Mouse (Mus musculus): ENCODE data around the gene Rbks.
A peak's percentile ranks its signal among the peaks of the same experiment; 100 is the strongest.
"Not testable (repeated sequence)": the region's sequence is repeated elsewhere in the genome, so short reads cannot be mapped to it uniquely, and the experiment has no call there.

The Rbks gene

DNA sequence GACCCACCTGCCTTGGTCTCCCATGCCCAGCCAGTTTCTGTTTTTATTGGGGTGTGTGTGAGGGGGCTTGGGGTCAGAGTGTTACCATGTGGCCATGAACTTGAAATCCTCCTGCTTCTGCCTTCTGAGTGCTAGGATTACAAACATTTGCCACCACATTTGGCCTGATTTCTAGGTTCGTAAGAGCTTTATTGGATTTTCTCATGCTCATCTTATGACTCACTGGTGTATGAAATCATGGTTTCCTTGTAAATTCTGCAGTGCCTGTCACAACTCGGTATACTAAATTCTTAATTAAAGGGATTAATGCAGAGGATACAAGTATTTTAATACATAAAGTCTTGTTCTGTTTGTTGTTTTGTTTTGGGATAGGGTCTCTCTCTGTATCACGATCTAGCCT lies 77.1 kb downstream of the Rbks start:
- DNase-seq (ENCODE audit: low spot score) = no peak

DNA sequence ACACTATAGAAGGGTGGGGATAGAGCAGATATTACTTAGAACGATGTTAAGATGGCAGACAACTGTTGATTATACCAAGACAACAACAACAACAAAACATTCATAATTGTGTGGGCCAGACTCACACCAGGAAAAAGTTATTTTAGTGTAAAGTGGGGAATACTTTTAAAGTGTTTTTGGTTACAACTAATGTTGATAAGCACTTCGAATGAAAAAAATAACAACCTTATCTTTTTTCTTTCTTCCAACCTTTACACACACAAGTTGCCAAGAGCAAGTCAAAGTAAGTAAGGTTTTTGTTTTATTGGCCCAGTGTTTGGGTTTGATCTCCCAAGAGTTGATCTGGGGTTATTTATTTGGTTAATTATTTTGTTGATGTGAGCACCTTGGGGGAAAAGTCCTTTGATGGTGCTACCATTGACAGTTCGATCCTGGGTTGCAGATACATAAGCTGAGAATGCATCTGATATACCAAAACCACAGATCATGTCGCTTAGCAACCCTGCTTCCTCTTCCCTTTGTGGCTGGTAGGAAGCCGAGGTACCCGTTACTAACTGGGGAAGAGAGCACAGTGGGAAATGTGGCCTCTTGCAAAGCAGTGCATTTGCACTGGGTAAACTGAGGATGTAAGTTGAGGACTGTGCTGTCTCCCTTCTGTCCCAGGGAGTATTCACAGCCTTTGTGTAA lies 82.9 kb downstream of the Rbks start:
- peak; percentile 13 for DNase-seq (ENCODE audit: low spot score)

DNA sequence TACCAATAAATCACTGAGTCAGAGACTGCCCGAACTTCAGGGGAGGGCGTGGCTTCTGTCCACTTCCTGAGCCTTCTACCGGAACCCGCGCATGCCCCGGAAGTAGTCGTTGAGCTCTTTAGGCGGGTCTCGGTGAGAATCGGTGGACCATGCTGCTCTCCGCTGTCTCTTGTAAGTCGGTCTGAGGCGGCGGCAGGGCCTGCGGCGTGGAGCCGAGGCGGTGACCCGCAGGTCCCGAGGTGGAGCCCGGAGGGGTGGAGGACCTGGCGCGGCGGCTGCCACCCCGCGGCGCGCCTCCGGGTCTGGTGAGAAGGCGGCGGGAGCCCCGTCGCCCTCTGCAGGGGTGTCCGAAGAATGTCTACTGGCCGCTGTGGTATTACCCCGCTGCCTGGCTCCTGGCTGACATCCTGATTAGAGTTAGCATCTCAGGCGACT lies 83.6 kb downstream of the Rbks start:
- DNase-seq (ENCODE audit: low spot score) = peak; percentile 79

DNA sequence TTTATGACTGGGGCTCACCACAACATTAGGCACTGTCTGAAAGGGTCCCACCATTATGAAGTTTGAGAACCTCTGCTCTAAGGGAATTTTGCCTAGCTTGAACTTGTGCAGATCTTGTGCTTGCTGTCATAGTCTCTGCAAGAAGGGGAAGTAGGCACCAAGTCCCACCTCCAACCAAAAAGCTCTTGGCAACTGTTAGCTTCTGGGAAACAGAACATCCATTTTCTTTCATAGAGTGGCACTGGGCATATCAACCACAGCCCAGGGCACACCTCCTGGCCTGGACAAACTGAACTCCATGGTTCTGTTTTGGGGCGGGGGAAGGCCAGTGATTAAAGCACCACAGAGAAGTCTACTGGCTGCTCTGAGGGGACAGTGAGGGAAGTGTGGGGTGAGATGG lies 86.2 kb downstream of the Rbks start:
- DNase-seq (ENCODE audit: low spot score) = no peak

DNA sequence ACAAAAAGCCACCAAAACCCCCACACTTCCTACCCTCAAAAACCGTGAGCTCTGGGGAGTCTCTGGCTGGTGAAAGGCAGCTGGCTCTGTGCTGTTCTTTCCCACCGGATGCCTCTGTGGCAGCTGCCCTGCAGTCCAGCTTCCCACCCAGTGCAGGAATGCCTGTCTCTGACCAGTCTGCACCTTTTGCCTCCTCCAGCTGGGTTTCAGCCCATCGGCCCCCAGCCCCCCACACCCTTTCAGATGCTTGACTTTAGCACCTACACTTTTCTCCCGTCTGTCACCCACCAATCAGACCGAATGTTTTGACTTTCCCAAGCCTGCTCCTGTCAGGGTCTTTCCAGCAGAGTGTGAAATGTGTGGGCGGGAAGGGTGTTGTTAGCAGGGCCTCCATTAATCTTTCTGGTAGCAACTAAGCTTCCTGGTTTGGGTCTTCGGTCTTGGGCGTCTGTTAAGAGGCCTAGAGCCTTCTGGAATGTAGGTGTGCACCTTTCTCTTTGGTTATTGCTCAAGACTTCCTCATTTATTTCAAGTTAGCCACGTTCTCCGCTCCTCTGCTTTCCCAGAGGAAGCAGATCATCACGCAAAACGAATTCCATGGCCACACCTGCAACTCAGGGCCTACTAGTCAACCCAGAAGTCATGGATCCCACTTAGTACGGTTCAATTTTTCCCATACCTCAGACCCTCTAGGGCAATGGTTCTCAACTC lies 86.9 kb downstream of the Rbks start:
- DNase-seq (ENCODE audit: low spot score) = no peak

DNA sequence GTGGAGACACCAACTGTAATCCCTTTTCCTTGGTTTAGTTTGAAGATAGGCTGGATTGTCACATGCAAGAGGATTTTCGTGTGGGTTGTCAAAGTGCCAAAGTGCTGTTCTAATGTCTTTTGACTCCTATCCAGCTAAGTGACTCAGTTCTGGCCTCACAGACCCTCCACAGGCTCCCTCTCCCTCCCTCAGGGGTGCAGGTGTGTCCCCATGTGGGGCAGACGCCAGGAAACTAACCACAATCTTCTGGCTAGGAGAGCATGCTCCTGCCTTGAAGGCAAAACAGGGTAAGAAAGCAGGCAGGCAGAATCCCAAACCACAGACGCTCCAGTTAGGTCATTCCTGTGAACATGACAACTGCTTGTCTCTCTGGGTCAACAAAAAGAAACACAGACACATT lies 91.3 kb downstream of the Rbks start:
- DNase-seq (ENCODE audit: low spot score) = no peak

DNA sequence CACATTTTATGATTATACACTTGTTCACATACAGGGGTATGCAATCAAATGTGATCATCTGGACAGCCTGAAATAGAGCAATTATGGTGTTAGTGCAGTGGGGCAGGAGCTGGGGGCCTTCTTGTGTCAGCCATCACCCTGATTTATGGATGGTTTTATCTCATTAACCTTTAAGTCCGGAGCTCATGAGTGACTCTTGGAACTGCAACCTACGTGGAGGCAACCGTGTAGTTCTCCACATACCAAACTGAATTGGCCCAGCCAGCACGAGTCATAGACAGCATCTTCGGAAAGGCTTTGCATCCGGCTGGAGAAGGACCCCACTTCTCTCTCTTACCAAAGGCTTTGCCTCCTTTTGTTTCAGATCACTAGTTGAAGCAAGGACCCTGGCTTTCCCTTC lies 93.7 kb downstream of the Rbks start:
- no peak for DNase-seq (ENCODE audit: low spot score)

DNA sequence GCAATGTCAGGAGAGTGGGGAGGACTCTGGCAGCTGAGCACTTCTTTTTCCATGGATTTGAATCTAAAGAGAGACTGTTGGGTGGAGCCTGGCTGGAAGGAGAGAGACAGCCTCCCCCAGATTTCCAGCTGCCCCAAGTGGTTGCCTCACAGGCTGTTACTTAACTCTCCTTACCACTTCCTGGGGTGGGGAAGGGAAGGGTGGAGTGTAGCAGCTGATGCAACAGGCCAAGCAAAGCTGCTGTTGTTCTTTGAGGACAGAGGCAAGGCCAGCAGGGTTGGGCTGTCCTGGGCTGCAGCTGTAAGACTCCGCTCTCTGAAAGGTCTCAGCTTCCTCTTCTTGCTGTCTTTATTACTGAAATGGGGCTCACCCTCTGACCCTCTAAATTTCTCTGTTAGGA lies 95.0 kb downstream of the Rbks start:
- DNase-seq (ENCODE audit: low spot score) = peak; percentile 19

DNA sequence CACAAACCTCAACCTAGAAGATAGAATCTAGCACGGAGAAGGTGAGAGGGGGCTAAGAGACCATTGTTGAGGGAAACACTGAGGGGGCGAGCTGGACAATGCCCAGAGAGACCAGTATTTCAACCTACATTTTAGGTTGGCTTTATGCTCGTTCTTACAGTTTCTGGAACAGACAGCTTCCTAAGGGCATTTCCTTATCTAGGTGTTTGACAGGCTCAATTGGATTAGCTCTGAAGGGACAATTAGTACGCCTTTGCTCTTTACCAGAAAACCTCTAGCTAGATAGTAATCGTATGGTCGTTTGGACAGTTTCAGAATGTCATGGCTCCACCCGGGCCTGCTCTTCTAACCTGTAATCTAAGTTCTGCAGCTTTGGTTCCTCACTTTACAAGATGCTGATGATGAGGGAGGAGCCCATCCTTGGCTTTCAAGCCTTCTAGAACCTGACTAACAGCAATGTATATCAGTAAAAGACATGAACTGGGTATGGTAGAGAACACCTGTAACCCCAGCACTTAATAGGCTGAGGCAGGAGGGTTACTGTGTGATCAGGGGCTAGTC lies 96.2 kb downstream of the Rbks start:
- no peak for DNase-seq (ENCODE audit: low spot score)

DNA sequence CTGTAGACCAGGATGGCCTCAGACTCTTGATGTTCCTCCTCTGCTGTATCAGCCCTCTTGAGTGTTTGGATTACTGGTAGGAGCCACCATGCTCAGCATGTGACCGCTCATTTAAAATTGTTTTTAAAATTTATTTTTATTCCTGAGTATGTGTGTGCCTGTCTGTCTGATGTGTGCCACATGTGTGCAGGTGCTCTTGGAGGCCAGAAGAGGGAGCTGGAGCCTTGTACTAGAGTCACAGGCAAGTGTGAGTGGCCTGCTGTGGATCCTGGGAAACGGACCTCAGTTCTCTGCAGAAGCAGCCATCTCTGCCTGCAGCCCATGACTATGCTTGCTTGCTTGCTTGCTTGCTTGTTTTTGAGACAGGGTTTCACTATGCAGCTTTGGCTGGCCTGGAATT lies 98.3 kb downstream of the Rbks start:
- DNase-seq (ENCODE audit: low spot score) = peak; percentile 24

DNA sequence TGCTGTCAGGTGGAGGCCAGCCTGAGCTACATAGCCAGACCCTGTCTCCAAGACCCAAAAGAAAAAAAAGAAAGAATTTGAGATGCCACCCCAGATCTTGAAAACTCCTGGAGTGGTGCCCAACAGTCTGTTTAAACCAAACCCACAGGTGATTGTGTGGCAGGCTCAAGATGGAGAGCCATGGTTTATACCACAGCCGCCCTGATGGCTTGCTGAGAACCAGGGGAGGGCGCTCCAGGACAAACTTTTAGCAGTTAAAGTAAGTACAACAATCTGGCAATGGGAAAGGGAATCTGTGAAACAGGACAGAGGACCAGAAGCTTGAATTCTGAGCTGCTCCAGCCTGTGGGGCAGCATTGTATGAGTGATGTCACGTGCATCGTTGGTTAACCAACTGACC lies 98.8 kb downstream of the Rbks start:
- DNase-seq (ENCODE audit: low spot score) = peak; percentile 28

DNA sequence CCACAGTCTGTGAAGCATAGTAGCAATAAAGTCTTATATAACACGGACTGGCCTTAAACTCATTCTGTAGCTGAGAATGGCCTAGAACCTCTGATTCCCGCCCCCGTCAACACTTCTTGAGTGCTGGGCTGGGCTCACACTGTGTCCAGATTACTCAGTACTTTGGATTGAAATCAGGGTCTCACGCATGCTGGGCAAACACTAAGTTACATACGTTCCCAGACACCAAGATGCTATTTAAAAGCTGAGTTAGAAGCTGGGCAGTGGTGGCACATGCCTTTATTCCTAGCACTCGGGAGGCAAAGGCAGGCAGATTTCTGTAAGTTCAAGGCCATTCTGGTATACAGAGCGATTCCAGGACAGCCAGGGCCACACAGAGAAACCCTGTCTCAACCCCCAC lies 99.3 kb downstream of the Rbks start:
- DNase-seq (ENCODE audit: low spot score) = no peak

DNA sequence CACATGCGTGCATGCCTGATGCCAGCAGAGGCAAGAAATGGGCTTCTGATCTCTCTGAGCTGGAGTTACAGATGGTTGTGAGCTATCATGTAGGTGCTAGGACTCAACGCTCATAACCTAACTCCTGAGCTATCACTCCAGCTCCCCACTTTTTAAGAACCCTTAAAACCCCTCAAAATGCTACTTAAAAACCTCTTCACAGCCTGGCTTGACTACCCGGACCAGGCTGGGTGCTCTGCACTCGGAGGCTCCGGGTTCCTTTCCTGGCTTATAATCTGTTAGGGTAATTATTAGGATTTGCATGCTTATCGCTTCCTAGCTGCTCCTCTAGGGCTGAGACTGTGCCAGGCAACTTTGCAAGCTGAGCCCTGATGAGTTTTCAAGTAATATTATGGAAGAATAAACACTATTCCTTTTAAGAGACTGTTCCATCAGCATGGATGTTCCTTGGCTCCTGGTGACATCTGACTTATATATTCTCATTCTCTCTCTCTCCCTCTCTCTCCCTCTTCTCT lies 99.9 kb downstream of the Rbks start:
- DNase-seq (ENCODE audit: low spot score) = no peak

DNA sequence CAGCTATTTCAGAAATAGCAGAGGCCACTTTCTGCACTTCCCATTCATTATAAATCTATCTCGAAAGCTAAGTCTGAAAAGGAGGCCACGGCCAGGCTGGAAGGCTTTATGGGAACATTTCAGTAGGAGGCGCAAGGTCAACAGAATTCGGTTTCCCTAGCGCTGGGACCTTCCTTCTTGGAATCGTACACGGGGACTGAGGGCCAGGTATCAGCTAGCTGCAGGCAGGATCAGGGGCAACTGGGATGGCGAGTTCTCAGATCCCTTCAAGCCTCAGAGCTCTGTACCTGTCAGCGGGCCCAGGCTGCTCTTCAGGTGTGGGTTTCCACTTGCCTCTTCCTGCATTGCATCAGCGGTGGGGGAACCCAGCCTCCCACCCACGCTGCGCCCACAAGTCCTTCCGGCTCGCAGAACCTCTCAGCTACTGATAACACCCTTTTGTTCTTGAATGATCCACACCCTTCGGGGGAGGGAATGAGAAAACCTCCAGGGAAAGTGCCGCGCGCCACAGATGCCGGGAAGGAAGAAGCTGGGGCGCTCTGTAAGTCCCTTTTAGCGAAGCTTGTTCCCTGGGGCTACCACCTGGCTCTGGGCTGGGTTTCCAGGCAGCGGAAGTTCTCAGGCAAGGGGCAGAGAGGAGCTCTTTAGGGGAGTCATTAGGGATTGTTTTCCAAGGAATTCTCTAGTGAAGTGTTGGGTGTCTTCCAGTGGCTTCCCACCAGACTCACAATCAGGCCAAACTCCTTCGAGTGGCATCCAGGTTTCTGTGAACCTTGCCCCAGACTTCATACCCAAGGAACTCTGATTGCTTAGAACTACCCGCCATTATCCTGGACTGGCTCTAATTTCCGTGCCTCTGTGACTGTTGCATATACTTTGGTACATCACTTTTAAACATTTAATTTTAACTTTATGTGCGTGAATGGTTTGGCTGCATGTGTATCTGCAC lies 100.7 kb downstream of the Rbks start, which contains the start of gene Mrpl33:
Gene Mrpl33 (plus strand): TSS at position 455 of the 949 bp plus-strand sequence.
- peak; percentile 36 for DNase-seq (ENCODE audit: low spot score)

DNA sequence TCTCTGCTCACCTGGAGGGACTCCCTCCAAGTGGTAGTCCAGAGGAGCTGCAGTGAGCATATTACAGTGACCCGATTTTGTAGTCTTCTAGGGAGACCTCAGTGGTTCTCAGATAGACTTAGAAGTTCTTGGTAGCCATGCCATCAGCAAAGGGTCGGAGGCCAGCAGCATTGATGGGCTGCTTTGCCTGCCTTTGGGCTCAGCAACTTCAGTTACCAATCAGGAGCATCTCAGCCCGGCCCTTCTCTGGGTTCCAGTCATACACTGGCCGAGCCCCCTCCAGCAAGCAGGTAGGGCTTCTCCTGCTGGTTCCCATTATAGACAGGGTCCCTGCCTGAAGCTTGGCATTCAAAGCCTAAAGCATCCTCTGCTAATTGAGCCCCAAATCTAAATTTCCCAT lies 101.6 kb downstream of the Rbks start:
- DNase-seq (ENCODE audit: low spot score) = no peak

DNA sequence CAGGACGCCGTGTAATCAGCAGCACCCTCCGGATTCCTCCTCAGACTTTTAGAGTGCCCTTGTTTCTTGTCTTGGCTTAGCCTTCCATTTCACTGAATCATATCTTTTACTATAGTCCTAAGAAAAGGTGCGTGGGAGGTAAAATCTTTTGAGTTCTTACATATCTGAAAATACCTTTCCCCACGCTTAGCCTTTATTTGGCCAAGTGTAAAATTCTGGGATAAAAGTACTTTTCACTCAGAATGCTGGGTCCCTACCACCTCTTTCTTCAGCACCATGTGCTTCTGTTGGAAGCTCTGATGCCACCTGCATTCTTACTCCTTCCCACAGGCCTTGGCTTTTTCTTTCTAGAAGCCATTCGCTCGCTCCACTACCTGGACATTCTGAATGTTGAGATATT lies 106.3 kb downstream of the Rbks start:
- DNase-seq (ENCODE audit: low spot score) = no peak

DNA sequence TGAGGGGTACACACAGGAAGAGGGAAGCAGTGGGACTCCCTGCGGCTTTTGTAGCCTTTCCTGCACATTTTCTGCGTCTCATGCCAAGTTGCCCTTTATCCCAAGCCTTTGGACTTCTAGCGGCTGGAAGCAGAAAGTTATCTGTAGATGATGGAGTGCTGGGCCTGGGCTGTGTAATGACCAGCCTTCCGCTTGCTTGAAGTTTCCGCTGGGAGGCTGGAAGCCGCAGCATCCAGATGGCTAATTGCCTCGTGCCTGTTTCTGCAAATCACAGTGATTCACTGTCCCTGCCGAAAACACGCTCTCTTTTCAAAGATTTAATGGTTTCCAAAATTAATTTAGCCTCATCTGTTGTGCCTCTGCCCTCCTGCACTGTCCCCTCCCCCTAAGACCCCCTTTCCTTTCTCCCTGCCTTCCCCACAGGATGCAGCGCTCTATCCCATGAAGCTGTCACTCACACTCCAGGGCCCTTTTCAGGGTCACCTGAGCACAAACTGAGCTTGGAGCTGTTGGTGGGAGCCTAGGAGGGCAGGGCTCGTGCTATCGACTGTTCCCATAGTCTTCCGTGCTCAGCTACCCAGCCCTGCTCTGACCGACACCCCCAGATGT lies 107.6 kb downstream of the Rbks start:
- no peak for DNase-seq (ENCODE audit: low spot score)

DNA sequence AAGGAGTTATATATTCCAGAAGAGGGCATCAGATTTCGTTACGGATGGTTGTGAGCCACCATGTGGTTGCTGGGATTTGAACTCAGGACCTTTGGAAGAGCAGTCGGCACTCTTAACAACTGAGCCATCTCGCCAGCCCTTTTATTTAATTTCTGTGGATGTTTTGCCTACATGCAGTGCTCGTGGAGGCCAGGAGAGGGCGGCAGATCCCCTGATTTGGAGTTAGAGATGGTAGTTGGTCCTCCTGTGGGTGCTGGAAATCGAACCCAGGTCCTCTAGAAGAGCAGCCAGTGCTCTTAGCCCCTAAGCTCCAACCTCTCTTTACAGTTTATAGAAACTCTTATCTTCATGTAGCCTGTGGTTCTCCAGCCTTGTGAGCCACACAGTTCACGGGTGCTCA lies 108.8 kb downstream of the Rbks start:
- DNase-seq (ENCODE audit: low spot score) = not testable (repeated sequence)

DNA sequence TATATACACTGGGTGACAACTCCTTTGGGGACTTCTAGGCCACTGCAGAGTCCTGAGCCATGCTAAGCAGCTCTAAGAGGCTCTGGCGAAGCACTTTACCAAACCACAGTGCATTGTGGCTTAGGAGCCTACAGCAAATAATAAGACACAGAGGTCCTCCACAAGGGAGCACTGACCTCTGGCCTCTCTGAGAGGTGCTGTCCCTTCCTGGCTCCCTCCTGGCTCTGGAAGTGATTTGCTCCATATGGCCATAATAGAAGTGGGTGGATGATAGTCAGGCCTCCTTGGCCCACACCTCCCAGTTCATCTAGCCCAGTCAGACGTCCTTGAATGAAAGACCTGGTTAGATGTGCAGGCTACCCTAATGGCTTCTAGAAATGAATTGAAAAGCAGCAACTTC lies 109.4 kb downstream of the Rbks start:
- DNase-seq (ENCODE audit: low spot score) = no peak

DNA sequence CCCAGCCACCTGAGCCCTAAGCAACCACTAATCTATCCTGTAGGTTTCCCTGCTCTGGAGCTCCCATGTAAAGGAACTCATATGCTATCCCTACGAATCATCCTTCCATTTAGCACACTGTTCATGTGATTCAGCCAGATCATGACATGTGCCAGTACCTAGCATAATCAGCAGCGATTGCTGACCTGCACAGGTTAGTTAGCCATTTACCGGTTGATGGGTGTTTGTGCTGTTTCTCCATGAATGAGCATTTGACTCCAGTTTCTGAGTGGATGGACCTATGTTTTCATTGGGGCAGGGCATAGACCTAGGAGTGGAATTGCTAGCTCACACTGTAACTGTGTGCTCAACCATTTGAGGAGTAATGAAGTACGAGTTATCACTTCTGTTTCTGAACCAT lies 111.9 kb downstream of the Rbks start:
- no peak for DNase-seq (ENCODE audit: low spot score)

DNA sequence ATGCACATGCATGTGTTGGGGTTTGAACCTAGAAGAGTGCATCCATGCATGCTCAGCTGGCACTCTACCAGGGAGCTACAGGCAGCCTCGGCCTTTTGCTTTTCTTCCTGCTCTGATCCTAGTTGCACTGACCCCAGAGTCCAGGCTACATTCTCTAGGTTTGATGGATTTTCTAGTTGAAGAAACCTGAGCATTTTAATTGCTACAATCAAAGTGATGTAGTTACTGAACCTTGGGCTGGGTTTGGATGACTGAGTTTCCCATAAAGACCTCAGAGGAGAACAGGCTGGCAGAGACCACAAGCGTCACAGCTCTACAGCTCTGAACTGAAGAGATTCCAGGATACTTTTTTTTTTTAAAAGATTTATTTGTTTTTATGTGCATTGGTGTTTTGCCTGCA lies 114.2 kb downstream of the Rbks start:
- no peak for DNase-seq (ENCODE audit: low spot score)

DNA sequence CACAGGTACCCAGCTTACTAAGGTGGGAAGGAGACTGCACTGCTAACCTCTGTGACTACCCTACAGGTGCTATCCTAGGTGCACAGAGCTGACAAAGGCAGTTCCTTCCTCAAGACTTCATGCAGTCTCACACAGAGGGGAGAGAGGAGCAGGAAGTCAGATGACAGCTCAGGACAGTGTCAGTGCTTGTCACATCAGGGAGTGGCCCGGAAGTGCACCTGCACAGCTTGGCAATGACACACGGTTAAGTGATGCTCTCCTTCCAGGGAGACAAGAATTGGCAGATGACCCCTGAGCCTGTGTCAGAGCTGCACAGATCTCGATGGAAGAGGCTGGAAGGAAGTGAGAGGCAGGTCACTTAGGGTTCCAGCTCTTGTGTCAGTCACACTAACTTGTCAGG lies 115.5 kb downstream of the Rbks start:
- no peak for DNase-seq (ENCODE audit: low spot score)

Data from c-Kit-positive CD71-positive TER-119-positive erythroid progenitor cells, embryonic 14.5 days (primary cell).